Mouse (Mus musculus): Measurements from ENCODE around the gene Gpx3.

Gpx3 gene

GRCm38 (mm10) chr11:54912503-54913316 is 10.5 kb downstream of the Gpx3 start:
- no peak for DNase-seq

- DNase-seq, result no peak
These were observed 11.6 kb downstream of the Gpx3 start for GRCm38 (mm10) chr11:54913841-54914240.

GRCm38 (mm10) chr11:54917461-54917860 is 15.2 kb downstream of the Gpx3 start:
- DNase-seq, result no peak

- DNase-seq, result no peak
These were observed 16.0 kb downstream of the Gpx3 start for GRCm38 (mm10) chr11:54918273-54918672.

- DNase-seq, result no peak
These were observed 18.1 kb downstream of the Gpx3 start for GRCm38 (mm10) chr11:54920127-54920972.

- no peak for DNase-seq
These were observed 18.8 kb downstream of the Gpx3 start for GRCm38 (mm10) chr11:54920973-54921580.

- no peak for DNase-seq
These were observed 19.5 kb downstream of the Gpx3 start for GRCm38 (mm10) chr11:54921798-54922197.

- DNase-seq, result no peak
These were observed 20.2 kb downstream of the Gpx3 start for GRCm38 (mm10) chr11:54922488-54922887.

GRCm38 (mm10) chr11:54924145-54924544 is 21.9 kb downstream of the Gpx3 start:
- DNase-seq, result no peak

GRCm38 (mm10) chr11:54927346-54928140 is 25.3 kb downstream of the Gpx3 start:
- peak; percentile 57 to 70 for DNase-seq

- DNase-seq, result no peak
These were observed 26.0 kb downstream of the Gpx3 start for GRCm38 (mm10) chr11:54928219-54928618.

- no peak for DNase-seq
These were observed 26.6 kb downstream of the Gpx3 start for GRCm38 (mm10) chr11:54928886-54929285.

- DNase-seq, result peak; percentile 36 to 62
These were observed 27.0 kb downstream of the Gpx3 start for GRCm38 (mm10) chr11:54929290-54929689.

GRCm38 (mm10) chr11:54929744-54930143 is 27.5 kb downstream of the Gpx3 start:
- no peak for DNase-seq

GRCm38 (mm10) chr11:54930318-54930979 is 28.2 kb downstream of the Gpx3 start:
- peak; percentile 42 to 49 for DNase-seq

- peak; percentile 48 for DNase-seq
These were observed 29.3 kb downstream of the Gpx3 start for GRCm38 (mm10) chr11:54931405-54932093.

- no peak for DNase-seq
These were observed 30.3 kb downstream of the Gpx3 start for GRCm38 (mm10) chr11:54932540-54932939.

- no peak for DNase-seq
These were observed 31.9 kb downstream of the Gpx3 start for GRCm38 (mm10) chr11:54934198-54934597.

GRCm38 (mm10) chr11:54936035-54936770 is 34.0 kb downstream of the Gpx3 start:
- peak; percentile 78 to 85 for DNase-seq

GRCm38 (mm10) chr11:54936771-54937140 is 34.5 kb downstream of the Gpx3 start:
- DNase-seq, result peak in 1 of 2 experiments; percentile 25

GRCm38 (mm10) chr11:54939501-54939900 is 37.2 kb downstream of the Gpx3 start:
- DNase-seq, result no peak

All from lung, adult 18-20 months (tissue).